Mouse (Mus musculus): Measurements from ENCODE around the gene Tmem88. TPM values are rescaled to one million over a fixed set of nuclear protein-coding genes. Genes with fewer than 3 reads are reported as not detected.

The Tmem88 gene
- polyA plus RNA-seq, 1 experiment = 10.5 TPM

DNA sequence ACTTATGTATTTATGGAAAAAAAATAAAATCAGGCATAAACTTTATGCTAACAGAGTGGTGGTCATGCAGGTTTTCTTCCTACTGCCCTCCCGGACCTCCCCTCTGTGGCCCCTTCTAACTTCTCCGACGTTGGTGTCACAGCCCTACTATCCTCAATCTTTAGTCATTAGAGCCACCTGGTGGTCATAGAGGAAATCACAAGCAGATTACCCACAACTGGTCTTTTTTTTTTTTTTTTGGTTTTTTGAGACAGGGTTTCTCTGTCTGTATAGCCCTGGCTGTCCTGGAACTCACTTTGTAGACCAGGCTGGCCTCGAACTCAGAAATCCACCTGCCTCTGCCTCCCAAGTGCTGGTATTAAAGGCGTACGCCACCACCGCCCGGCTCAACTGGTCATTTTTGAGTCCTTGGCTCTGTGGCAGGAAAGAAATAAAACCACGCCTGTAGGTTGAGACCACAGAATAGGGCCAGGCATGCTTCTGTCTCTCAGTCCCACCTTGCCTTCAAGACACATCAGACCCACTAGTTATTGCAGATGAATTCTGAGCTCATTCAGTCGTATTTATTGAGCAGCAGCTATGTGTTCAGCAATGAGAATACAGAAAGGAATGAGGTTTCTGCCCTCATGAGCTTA, 7.5 kb downstream of the Tmem88 start:
- 47% methylated on average over 10 of the region's 10 CpGs for WGBS
- no peak for DNase-seq (ENCODE audit: low read depth, low spot score)

DNA sequence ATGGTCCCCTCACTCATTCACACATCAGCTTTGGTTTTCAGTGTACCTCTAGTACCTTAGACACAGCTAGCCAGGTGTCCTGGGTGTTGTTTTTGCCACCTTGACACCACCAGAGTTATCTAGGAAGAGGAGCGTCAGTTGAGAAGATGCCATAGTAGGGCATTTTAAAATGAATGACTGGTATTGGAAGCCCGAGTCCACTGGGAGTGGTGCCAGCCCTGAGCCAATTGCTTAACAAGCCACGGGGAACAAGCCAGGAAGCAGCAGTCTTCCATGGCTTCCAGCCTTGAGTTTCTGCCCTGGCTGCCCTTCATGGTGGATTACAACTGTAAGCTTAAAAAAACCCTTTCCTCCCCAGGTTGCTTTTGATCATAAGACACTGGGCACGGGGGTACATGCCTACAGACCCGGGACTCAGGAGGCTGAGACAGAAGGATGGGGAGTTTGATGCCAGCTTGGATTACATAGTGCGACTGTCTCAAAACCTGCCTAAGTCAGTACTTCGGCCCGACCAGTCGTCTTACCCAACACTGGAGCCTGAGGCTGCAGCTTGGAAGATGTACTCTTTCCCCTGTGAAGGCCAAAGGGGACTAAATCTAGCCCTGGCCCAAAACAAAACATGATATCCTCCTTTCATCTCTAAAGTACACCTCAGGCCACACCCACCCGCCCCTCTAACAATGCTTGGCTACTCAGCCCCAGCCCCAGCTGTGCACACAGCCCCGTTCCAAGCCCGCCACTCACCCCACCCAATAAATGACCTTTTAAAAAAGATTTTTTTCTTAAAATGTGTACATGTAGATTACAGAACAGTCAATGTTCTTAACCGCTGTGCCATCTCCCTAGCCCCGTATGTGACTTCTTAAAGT, 8.3 kb downstream of the Tmem88 start:
- DNase-seq (ENCODE audit: low read depth, low spot score) = no peak
- 52% methylated on average over 14 of the region's 14 CpGs for WGBS

DNA sequence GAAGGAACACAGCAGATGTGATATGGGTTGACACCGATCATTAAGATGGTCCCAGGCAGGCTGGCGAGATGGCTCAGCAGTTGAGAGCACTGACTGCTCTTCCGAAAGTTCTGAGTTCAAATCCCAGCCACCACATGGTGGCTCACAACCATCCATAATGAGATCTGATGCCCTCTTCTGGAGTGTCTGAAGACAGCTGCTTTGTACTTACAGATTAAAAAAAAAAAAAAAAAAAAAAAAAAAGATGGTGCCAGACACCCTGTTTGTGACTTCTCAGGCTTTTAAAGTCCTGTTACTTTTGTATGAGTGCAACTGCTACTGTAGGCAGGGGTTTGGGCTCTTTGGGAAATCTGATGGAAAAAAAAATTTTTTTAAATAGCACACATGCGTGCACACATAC, 9.4 kb downstream of the Tmem88 start:
- DNase-seq (ENCODE audit: low read depth, low spot score) = no peak
- 96% methylated on average over 4 of the region's 4 CpGs for WGBS

DNA sequence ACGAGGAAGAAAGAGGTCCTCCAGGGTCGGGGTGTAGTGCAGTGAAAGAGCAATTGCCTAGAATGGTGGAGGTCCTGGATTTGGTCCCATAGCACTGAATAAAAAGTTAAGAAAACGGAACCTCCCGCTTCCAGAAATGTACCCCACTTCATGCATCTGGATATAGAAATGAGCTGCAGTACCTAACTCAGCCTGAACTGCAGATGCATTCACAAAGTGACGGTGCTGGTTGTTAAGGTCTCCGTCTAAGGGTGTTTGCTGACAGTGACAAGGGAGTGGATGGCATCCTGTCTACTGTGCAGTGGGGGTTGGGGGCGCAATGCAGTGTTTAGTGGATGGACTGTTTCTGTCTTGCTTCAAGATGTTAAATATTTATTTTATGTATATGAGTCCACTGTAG, 11.3 kb downstream of the Tmem88 start:
- DNase-seq (ENCODE audit: low read depth, low spot score) = no peak
- 70% methylated on average over 7 of the region's 7 CpGs for WGBS

DNA sequence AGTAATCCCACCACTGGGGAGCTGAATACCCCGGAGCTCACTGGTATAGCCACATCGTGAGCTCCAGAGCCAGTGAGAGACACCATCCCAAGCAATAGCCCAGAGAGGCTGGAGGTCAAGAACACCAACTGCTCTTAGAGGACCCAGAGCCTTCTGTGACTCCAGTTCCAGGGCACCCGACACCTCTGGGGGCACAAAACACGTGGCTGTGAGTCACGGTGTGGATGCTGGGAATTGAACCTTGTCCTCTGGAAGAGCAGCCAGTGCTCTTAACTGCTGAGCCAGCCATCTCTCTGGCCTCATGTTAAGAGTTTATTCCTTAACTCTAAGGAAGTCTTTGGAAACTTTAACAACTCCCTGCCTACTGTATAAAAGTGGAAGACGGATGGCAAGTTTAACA, 13.1 kb downstream of the Tmem88 start:
- DNase-seq (ENCODE audit: low read depth, low spot score) = no peak
- 62% methylated on average over 6 of the region's 6 CpGs for WGBS

DNA sequence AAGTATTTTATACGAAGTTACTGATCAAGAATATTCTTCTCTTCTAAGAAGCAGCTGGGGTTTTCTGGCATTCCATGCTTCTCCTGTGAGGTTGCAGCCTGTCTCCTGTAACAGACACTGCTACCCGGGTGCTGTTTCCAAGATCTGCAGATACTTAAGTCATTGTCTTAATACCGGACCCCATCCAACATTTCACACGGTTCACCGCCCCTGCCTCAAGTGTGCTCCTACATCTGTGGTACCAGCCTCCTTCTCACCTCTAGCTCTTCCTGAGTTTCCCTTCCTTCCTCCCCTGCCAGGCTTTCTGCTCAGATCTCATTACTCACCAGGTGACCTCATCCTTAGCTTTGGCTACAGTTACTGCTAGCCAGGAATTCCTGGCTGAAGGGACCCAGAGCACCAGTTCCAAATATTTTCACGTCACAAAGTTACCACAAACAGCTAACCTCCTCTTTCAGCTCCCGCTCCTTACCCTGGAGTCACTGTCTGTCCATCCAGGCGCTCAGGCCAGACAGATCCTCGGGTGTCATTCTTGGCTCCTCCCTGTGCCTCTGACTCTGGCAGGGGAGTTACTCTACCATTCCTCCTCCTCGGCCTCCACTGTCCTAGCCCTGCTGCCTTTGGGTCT, 15.4 kb downstream of the Tmem88 start:
- WGBS = 75% methylated on average over 10 of the region's 10 CpGs

DNA sequence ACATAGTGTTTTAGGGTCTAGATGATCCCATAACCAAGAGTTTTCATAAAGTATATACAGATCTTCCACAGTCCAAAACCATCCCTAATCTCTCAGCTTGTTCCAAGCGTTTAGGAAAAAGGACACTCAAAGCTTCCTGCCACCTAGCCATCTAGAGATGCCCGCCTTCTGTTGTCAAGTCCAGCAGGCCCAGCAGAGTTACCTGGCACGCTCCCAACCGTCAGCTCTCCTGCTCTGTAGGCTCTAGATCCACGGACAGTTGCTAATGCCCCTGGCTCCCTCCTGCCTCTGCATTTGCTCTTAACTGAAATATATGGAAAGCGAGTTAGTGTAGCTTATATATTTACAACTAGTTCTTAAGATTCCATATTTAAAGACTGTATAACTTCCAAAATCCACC, 16.7 kb downstream of the Tmem88 start:
- DNase-seq (ENCODE audit: low read depth, low spot score) = no peak
- WGBS = 77% methylated on average over 6 of the region's 6 CpGs

More for the DNA sequence above, 15.4 kb downstream of the Tmem88 start:
- no peak for DNase-seq (ENCODE audit: low read depth, low spot score)

DNA sequence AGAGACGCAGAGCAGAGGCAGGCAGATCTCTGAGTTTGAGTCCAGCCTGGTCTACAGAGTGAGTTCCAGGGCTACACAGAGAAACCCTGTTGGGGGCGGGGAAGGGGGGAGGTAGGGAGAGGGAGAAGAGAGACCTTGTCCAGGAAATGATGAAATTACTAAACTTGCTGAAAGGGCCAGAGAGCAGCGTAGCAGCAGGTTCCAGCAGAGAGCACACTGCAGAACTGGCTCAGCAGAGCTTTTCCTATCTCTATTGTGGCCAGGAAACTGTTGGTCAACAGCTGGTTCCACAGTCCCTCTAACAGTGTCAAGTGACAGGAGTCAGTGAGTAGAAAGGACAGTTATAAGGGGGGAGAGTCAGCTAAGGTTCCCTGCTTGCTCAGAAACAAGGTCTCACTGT, 18.4 kb downstream of the Tmem88 start:
- DNase-seq (ENCODE audit: low read depth, low spot score) = no peak
- 86% methylated on average over 3 of the region's 3 CpGs for WGBS

DNA sequence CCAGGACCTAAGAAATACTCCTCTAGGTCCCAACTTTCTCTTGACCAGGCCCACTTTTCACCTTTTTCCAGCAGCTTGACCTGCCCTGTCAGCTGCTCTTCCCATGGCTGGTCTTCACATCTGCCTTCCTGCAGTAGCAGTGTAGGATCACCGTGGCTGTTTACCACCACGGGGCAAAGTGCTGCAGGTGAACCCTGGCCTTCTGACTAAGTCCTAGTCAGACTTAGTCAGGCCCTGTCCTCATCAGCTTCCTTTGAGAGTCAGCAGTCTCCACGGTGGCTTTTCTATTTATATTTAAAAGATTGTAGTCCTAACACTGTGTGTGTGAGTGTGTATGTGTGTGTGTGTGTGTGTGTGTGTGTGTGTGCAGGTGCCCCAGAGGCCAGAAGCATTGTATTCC, 20.3 kb downstream of the Tmem88 start:
- no peak for DNase-seq (ENCODE audit: low read depth, low spot score)
- 28% methylated on average over 3 of the region's 3 CpGs for WGBS

DNA sequence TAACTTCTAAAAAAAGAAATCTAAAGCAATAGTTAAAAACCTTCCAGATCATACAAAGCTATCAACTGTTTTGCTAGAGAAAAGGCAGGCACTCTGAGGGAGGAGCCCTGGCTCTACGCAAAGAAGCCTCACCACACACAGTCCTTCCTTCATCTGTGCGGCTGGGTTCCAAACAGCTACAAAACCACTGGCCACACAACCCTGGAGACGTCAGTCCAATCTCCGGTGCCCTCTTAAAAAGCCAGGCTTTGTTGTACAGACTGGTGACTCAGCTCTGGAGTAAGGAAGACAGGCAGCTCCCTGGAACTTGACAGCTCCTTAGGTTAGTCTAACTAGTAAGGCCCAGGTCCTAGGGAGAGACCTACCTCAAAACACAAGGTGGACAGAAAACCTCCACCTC, 22.4 kb downstream of the Tmem88 start:
- WGBS = 88% methylated on average over 4 of the region's 4 CpGs
- no peak for DNase-seq (ENCODE audit: low read depth, low spot score)

DNA sequence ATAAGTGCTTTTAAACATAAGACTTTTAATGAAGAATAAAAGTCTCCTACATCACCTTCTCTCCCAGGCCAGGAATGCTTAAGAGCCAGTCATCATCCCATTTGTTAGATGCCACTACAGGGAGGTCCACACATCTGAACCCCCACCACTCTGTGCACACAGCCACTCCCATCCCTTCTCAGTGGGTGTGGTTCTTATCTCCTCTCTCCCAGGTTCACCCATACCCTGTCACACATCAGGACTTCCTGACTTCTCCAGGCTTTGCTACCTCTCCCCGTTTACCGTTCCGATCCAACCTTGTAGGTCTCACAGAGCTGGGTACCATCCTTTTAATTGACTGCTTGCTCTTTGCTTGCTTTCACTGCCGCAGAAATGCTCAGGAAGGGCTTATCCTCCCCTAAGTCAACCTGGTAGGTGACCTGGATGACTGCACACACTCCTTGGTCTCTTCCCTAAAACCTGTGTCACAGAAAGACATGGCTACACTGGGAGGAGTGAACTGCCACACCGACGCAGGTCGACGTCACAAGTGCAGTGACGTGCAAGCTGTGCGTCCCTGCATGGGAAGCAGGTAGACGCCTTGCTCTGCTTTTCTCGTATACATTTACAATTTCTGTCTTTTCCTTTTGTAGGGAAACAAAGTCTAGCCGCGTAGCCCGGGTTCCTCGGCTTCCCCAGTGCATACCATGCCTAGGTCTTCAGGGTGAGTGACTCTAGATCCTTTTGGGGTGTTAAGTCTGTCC, 24.6 kb downstream of the Tmem88 start:
- WGBS = 90% methylated on average over 16 of the region's 16 CpGs
- no peak for DNase-seq (ENCODE audit: low read depth, low spot score)

DNA sequence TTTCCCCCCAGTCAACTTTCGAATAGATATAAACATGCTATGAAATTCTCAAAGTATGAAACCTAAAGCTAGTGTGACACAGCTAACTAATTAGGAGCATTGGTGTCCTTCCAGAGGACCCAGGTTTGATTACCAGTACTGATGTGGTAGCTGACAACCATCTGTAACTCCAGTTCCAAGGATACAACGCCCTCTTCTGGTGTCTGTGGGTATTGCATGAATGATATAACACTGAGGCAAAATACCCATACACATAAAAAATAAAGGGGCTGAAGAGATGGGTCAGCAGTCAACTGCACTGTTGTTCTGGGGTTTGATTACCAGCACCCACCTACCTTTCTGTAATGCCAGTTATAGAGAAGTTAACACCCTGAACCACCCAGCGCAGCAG, 25.3 kb downstream of the Tmem88 start:
- no peak for DNase-seq (ENCODE audit: low read depth, low spot score)

DNA sequence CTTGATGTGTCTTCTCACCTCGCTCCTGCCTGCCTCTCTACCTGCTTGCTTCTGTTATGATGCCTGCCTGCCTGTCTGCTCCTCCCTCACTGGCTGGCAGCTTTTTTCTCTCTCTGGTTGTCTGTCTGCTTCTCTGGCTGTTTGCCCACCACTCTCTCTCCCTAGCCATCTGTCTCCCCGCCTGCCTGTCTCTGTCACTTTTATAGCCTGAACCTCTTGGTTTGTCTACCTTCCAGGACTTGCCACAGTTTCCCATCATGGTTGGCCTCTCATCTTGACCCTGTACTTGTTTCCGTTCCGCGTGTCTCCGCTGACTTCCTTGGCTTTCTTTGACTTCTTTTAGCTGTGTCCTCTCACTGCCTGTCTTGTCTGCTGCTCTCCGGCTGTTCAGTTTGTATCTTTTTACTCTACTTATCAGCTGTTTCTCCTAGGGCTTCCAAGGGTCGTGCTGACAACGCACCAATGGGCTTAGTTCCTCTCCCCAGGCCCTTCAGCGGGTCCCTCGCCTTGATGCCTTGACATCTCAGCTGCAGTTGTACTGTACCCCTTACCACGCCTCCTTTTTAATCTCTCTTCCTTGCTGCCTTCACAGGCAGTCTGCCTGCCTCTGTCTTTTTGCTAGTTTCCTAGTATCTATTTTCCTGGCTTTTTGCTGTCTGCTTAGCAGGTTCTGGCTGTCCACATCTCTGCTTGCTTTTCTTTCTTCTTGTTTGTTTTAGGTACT, 25.8 kb downstream of the Tmem88 start:
- DNase-seq (ENCODE audit: low read depth, low spot score) = no peak
- 64% methylated on average over 12 of the region's 12 CpGs for WGBS

More for the DNA sequence above, 25.3 kb downstream of the Tmem88 start:
- 57% methylated on average over 3 of the region's 3 CpGs for whole genome bisulfite sequencing

DNA sequence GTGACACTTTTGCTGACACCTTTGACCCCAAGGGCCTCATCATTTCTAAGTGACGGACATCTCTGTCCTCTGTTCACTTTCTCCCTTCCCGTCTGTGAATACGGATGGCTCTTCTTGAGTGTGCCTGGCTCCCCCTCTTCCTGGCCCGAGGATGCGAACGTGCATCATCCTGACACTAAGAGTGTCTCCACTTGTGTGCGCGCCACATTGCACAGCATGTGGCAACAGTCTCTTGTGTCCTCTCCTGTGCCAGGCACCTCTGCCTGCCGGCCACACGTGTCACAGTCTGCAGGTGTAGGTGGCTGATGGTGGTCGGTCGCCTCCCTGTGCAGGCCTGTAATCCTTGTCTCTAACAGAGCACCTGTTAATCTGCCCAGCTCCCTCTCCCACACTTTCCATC, 26.4 kb downstream of the Tmem88 start:
- 79% methylated on average over 12 of the region's 12 CpGs for WGBS
- DNase-seq (ENCODE audit: low read depth, low spot score) = no peak

DNA sequence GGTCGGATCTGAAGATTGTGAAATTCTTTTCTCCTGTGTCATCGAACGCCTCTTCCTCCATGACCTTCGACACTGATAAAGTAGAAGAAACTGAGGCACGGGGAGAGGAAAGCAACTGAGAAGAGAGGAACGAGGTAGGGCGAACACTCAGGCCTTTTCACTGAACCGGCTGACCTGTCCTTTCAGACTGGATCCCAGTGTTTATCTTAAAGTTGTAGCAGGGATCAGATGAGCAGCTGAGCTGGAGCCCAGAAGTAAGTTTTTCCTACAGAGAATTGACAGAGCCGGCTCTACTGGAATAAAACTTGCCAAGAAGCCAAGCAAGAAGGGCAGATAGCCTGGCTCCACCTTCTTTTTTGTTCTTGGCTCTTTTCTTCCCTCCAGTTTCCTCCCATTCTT, 27.2 kb downstream of the Tmem88 start:
- DNase-seq (ENCODE audit: low read depth, low spot score) = no peak
- 28% methylated on average over 9 of the region's 9 CpGs for WGBS

DNA sequence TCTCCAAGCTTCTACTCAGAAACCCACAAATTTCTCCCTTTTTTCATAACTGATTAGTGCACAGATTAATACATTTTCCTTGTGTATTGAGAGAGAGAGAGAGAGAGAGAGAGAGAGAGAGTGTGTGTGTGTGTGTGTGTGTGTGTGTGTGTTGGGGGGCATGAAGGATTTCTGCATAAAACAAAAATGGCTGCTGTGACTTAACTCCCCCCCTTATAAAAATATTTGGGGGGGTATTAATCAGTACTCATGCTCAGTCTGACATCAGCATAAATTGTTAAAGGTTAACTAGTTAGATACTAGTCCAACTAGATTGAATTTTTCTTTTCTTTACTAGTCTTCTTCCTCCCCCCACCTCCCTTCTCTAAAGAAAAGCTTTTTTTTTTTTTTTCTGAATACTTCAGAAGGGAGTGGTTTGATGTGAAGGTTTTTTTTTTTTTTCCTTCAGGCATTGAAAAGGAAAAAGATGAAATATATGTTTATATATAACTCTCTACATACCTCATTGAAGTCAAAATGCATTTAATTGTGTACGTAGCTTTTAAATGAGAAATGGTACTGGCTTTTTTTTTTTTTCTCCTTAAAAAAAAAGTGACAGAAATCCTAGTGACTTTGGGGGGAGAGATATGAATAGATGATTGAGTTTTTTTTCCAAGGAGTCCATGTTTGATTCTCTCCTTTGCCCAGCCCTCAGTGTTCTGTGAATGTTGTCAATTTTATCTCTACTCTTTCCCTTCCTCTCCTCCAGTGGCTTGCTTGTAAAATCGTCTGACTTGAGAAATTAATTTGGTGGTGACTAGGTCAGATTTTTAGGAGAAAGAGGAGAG, 27.8 kb downstream of the Tmem88 start:
- WGBS = 34% methylated on average over 2 of the region's 2 CpGs
- no peak for DNase-seq (ENCODE audit: low read depth, low spot score)

DNA sequence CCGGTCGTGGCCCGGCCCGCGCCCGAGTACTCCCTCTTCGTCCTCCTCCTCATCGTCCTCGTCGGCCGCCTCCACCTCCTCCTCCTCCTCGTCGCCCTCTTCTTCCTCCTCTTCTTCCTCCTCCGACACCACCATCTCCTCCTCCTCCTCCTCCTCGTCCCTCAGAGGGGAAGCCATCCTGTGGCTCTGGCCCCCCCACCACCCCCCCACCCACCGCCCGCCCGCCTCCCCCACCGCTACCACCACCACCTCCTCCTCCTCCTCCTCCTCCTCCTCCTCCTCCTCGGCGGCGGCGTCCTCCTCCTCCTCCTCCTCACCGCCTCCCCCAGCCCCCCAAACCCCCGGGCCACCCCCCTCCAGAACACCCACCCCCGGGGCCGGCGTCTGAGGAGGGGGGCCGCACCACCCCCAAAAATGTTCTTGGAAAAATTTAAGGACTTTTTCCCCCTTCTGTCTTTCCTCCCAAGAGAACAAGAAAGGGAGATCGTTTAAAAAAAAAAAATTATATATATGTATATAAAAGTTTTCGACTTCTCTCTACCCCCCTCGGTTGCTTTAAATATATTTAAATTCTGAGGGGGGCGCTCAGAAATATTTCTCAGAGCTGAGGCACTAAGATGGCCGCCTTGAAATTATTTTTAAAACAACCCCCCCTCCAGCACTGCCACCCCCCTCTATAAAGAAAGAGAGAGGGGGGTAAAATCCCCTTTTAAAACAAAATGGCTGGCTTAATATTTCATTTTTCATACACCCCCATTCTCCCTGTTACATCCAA, 28.6 kb downstream of the Tmem88 start, which contains the start of gene Chd3:
Chd3 (minus strand) TSS at position 192 of the 775 bp plus-strand sequence.
- WGBS = 2% methylated on average over 18 of the region's 34 CpGs
- no peak for DNase-seq (ENCODE audit: low read depth, low spot score)

Data from large intestine, adult 2 months (tissue).